Mouse (Mus musculus): ENCODE measurements around the gene Rpap3. TPM values are rescaled to one million over a fixed set of nuclear protein-coding genes. Genes with fewer than 3 reads are reported as not detected.
"Not testable (repeated sequence)": the region's sequence is repeated elsewhere in the genome, so short reads cannot be mapped to it uniquely, and the experiment has no call there.

The Rpap3 gene
- polyA plus RNA-seq, 1 experiment, result 6.9 TPM

DNA sequence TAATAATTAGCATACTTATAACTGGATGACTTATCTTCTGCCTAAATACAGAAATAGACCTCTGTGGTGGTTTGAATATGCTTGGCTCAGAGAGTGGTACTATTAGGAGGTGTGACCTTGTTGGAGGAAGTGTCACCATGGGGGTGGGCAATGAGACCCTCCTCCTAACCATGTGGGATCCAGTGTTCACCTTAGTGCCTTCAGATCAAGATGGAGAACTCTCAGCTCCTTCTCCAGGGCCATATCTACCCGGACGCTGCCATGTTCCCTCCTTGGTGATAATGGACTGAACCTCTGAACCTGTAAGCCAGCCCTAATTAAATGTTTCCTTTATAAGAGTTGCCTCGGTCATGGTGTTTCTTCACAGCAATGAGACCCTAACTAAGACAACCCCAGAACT is 28.3 kb downstream of the Rpap3 start:
- Histone ChIP-seq H3K27me3 (replicated peaks; ENCODE audit: control insufficient read depth, insufficient read depth, low read length) (no peaks in the 10 kb centered on the region), H3K27ac (ENCODE audit: insufficient read depth, low read depth, low read length) (no peak overlapping the region), H3K4me1 (ENCODE audit: control insufficient read depth, insufficient read depth, low read length) (peaks cover 8% of the 10 kb centered on the region), H3K36me3 (ENCODE audit: control insufficient read depth, insufficient read depth, low read length) (peaks cover 2% of the 10 kb centered on the region; the same call in 1 of the 2 replicates), H3K4me3 (ENCODE audit: insufficient read depth, low read depth, low read length) (no peak overlapping the region)
- WGBS, result 86% methylated on average over 3 of the region's 3 CpGs
- TF ChIP-seq CTCF (conservative IDR thresholded peaks at IDR 0.05; ENCODE audit: insufficient read depth, insufficient read length, low read depth, low read length), result no peak
- DNase-seq, result no peak

GRCm38 (mm10) chr15:97675927-97676326 is 29.7 kb downstream of the Rpap3 start:
- 84% methylated on average over 13 of the region's 13 CpGs for WGBS
- peaks cover 2% of the 10 kb centered on the region; the same call in 1 of the 2 replicates for H3K36me3 ChIP-seq (ENCODE audit: control insufficient read depth, insufficient read depth, low read length)

GRCm38 (mm10) chr15:97674423-97674822 is 31.2 kb downstream of the Rpap3 start:
- no peak overlapping the region for H3K27ac ChIP-seq (ENCODE audit: insufficient read depth, low read depth, low read length)
- no peak overlapping the region for H3K4me3 ChIP-seq (ENCODE audit: insufficient read depth, low read depth, low read length)
- 93% methylated on average over 4 of the region's 4 CpGs for WGBS
- H3K27me3 ChIP-seq (replicated peaks; ENCODE audit: control insufficient read depth, insufficient read depth, low read length), result no peaks in the 10 kb centered on the region
- no peaks in the 10 kb centered on the region for H3K4me1 ChIP-seq (ENCODE audit: control insufficient read depth, insufficient read depth, low read length)
- H3K36me3 ChIP-seq (ENCODE audit: control insufficient read depth, insufficient read depth, low read length), result peaks cover 2% of the 10 kb centered on the region; the same call in 1 of the 2 replicates
- no peak for DNase-seq
- no peak for TF ChIP-seq POLR2A (IDR thresholded peaks at IDR 0.05; ENCODE audit: low read depth, low read length)
- TF ChIP-seq CTCF (conservative IDR thresholded peaks at IDR 0.05; ENCODE audit: insufficient read depth, insufficient read length, low read depth, low read length), result no peak

More at GRCm38 (mm10) chr15:97675927-97676326, 29.7 kb downstream of the Rpap3 start:
- no peak overlapping the region for H3K27ac ChIP-seq (ENCODE audit: insufficient read depth, low read depth, low read length)
- no peaks in the 10 kb centered on the region; the same call in 1 of the 2 replicates for H3K4me1 ChIP-seq (ENCODE audit: control insufficient read depth, insufficient read depth, low read length)
- no peak for TF ChIP-seq CTCF (conservative IDR thresholded peaks at IDR 0.05; ENCODE audit: insufficient read depth, insufficient read length, low read depth, low read length)
- no peak for TF ChIP-seq POLR2A (IDR thresholded peaks at IDR 0.05; ENCODE audit: low read depth, low read length)
- H3K4me3 ChIP-seq (ENCODE audit: insufficient read depth, low read depth, low read length), result no peak overlapping the region
- DNase-seq, result no peak
- H3K27me3 ChIP-seq (replicated peaks; ENCODE audit: control insufficient read depth, insufficient read depth, low read length), result no peaks in the 10 kb centered on the region

DNA sequence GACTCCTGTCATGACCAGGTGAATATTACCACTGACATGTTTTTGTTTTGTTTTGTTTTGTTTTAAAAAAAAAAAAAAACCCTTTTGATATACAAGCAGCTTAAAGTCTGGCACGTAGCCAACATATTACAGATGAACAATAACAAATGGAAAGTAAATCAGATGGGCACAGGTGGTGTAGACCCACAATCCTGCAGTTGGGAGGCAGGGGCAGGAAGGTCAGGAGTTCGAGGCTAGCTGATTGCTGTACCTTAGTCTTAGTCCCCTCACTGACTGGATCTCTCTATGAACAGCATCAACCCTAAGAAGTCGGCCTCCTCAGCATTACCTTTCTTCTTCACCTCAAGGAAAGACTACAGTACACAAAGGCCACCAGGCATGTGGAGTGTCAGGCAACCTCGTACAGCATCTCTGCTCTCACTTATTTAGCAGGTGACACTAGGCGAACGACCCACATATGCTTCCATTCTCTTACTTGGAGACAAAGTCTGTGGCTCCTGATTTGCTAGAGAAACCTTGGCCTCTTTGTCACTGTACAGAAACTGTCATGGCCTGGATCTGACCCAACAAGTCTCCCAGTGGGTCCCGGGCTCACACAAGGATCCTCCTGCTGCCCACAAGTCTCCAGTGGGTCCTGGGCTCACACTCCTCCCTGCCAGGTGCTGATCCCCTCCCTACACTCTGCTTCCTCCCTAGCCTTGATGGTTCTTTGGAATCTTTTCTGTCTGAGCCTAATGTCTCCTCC is 32.2 kb downstream of the Rpap3 start:
- H3K36me3 ChIP-seq (ENCODE audit: control insufficient read depth, insufficient read depth, low read length), result peaks cover 2% of the 10 kb centered on the region; the same call in 1 of the 2 replicates
- H3K27me3 ChIP-seq (replicated peaks; ENCODE audit: control insufficient read depth, insufficient read depth, low read length), result no peaks in the 10 kb centered on the region
- WGBS, result 83% methylated on average over 7 of the region's 7 CpGs
- no peak overlapping the region for H3K27ac ChIP-seq (ENCODE audit: insufficient read depth, low read depth, low read length)
- DNase-seq, result no peak
- no peak overlapping the region for H3K4me3 ChIP-seq (ENCODE audit: insufficient read depth, low read depth, low read length)
- no peak for TF ChIP-seq POLR2A (IDR thresholded peaks at IDR 0.05; ENCODE audit: low read depth, low read length)
- H3K4me1 ChIP-seq (ENCODE audit: control insufficient read depth, insufficient read depth, low read length), result no peaks in the 10 kb centered on the region

DNA sequence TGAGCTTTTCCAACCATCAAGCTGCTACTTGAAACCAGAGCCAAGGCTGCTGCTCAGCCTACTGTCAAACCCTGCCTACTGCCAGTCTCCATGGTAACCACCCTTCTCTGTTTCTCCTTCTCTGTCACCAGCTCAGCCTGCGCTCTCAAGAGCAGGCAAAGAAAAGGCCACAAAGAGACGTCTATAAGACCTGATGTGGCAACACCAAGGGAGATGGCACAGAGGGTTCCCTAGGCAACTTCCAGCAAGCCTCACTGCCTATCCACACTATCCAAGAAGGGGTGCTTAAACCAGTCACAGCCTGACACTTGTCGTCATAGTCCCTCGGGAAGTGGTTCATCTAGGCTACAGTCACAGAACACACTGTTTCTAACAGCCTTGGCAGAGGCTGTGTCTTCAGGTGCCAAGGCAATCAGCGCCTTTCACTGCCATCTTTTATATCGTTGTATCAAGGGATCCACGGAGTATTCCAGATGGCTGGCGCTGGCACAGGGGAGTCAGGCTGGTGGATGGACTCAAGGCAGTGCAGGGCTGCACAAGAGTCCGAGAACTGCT is 33.3 kb downstream of the Rpap3 start:
- WGBS, result 84% methylated on average over 9 of the region's 9 CpGs
- H3K4me1 ChIP-seq (ENCODE audit: control insufficient read depth, insufficient read depth, low read length), result no peaks in the 10 kb centered on the region
- DNase-seq, result no peak

DNA sequence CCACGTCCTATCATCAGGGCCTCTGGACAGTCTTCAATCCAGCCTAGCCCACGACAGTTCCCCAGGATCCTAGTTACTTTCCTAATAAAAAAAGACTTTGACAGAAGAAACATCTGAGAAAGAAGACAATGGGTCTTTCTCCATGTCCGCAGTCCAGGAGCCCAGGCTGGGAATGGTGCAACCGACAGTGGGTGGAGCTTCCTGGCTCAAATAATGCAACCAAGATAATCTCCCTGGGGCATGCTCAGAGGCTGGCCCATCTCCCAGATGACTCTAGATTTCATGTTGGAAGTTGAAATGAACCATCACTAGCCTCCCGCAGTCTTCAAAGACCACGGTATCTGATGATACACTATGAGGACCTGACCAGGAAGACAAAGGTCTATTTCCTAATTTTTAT is 35.1 kb downstream of the Rpap3 start:
- Histone ChIP-seq H3K4me1 (ENCODE audit: control insufficient read depth, insufficient read depth, low read length) (no peaks in the 10 kb centered on the region), H3K4me3 (ENCODE audit: insufficient read depth, low read depth, low read length) (no peak overlapping the region), H3K27ac (ENCODE audit: insufficient read depth, low read depth, low read length) (no peak overlapping the region), H3K27me3 (replicated peaks; ENCODE audit: control insufficient read depth, insufficient read depth, low read length) (no peaks in the 10 kb centered on the region), H3K36me3 (ENCODE audit: control insufficient read depth, insufficient read depth, low read length) (no peaks in the 10 kb centered on the region; the same call in 1 of the 2 replicates)
- WGBS, result 80% methylated on average over 6 of the region's 6 CpGs
- DNase-seq, result no peak
- TF ChIP-seq POLR2A (IDR thresholded peaks at IDR 0.05; ENCODE audit: low read depth, low read length) (no peak), CTCF (conservative IDR thresholded peaks at IDR 0.05; ENCODE audit: insufficient read depth, insufficient read length, low read depth, low read length) (no peak)

More for the DNA sequence above, 33.3 kb downstream of the Rpap3 start:
- Histone ChIP-seq H3K27ac (ENCODE audit: insufficient read depth, low read depth, low read length) (no peak overlapping the region), H3K36me3 (ENCODE audit: control insufficient read depth, insufficient read depth, low read length) (peaks cover 2% of the 10 kb centered on the region; the same call in 1 of the 2 replicates), H3K27me3 (replicated peaks; ENCODE audit: control insufficient read depth, insufficient read depth, low read length) (no peaks in the 10 kb centered on the region), H3K4me3 (ENCODE audit: insufficient read depth, low read depth, low read length) (no peak overlapping the region)
- TF ChIP-seq POLR2A (IDR thresholded peaks at IDR 0.05; ENCODE audit: low read depth, low read length) (no peak), CTCF (conservative IDR thresholded peaks at IDR 0.05; ENCODE audit: insufficient read depth, insufficient read length, low read depth, low read length) (no peak)

- WGBS, result 82% methylated on average over 16 of the region's 17 CpGs
- H3K4me1 ChIP-seq (ENCODE audit: control insufficient read depth, insufficient read depth, low read length); H3K27me3 ChIP-seq (replicated peaks; ENCODE audit: control insufficient read depth, insufficient read depth, low read length): not testable (repeated sequence)
Observed at GRCm38 (mm10) chr15:97668158-97668877, 37.3 kb downstream of the Rpap3 start.

More at GRCm38 (mm10) chr15:97668158-97668877, 37.3 kb downstream of the Rpap3 start:
- not testable (repeated sequence) for H3K4me3 ChIP-seq (ENCODE audit: insufficient read depth, low read depth, low read length); H3K27ac ChIP-seq (ENCODE audit: insufficient read depth, low read depth, low read length); DNase-seq; H3K36me3 ChIP-seq (ENCODE audit: control insufficient read depth, insufficient read depth, low read length)

Data from kidney, adult 2 months (tissue).